Mouse (Mus musculus): ENCODE measurements around the gene Cdkl4. TPM values are rescaled to one million over a fixed set of nuclear protein-coding genes. Genes with fewer than 3 reads are reported as not detected.

Cdkl4 gene
- total and polyA plus RNA-seq, 2 experiments from 2014 or later = 0.05 TPM; not detected in 1

- Histone ChIP-seq H3K27ac (ENCODE audit: low read depth) (no peak overlapping the region), H3K36me3 (replicated peaks; ENCODE audit: control insufficient read depth, insufficient read depth, low read length) (no peaks in the 10 kb centered on the region), H3K27me3 (ENCODE audit: control insufficient read depth, insufficient read depth, low read length) (no peaks in the 10 kb centered on the region), H3K4me1 (ENCODE audit: control insufficient read depth, insufficient read depth) (no peaks in the 10 kb centered on the region; the same call in 1 of the 2 replicates), H3K9me3 (replicated peaks; ENCODE audit: control insufficient read depth, low read length) (no peaks in the 10 kb centered on the region), H3K9ac (replicated peaks; ENCODE audit: low read depth, low read length) (no peak overlapping the region), H3K4me2 (ENCODE audit: low read depth, low read length) (no peak overlapping the region), H3K4me3 (ENCODE audit: low read depth, low read length) (no peak overlapping the region)
- ATAC-seq (ENCODE audit: insufficient read depth, low read depth) (no peak), DNase-seq (ENCODE audit: low spot score) (no peak)
- TF ChIP-seq CTCF (IDR thresholded peaks at IDR 0.05; ENCODE audit: low read depth) = no peak
- no peak for TF ChIP-seq EP300 (IDR thresholded peaks at IDR 0.05; ENCODE audit: low read depth)
- WGBS = 78% methylated on average over 8 of the region's 8 CpGs
These were observed 80.9 kb downstream of the Cdkl4 start for GRCm38 (mm10) chr17:80496607-80497170.

- Histone ChIP-seq H3K27ac (ENCODE audit: low read depth) (no peak overlapping the region), H3K36me3 (replicated peaks; ENCODE audit: control insufficient read depth, insufficient read depth, low read length) (no peaks in the 10 kb centered on the region), H3K9ac (replicated peaks; ENCODE audit: low read depth, low read length) (no peak overlapping the region), H3K27me3 (ENCODE audit: control insufficient read depth, insufficient read depth, low read length) (no peaks in the 10 kb centered on the region), H3K4me2 (ENCODE audit: low read depth, low read length) (no peak overlapping the region), H3K9me3 (replicated peaks; ENCODE audit: control insufficient read depth, low read length) (no peaks in the 10 kb centered on the region), H3K4me1 (ENCODE audit: control insufficient read depth, insufficient read depth) (no peaks in the 10 kb centered on the region; the same call in 1 of the 2 replicates), H3K4me3 (ENCODE audit: low read depth, low read length) (no peak overlapping the region)
- DNase-seq (ENCODE audit: low spot score) (no peak), ATAC-seq (ENCODE audit: insufficient read depth, low read depth) (no peak)
- WGBS = 65% methylated on average over 6 of the region's 6 CpGs
- TF ChIP-seq EP300 (IDR thresholded peaks at IDR 0.05; ENCODE audit: low read depth) (no peak), CTCF (IDR thresholded peaks at IDR 0.05; ENCODE audit: low read depth) (no peak)
These were observed 81.4 kb downstream of the Cdkl4 start for GRCm38 (mm10) chr17:80496185-80496584.

- no peak overlapping the region for H3K9ac ChIP-seq (replicated peaks; ENCODE audit: low read depth, low read length)
- DNase-seq (ENCODE audit: low spot score) (no peak), ATAC-seq (ENCODE audit: insufficient read depth, low read depth) (no peak)
- H3K4me2 ChIP-seq (ENCODE audit: low read depth, low read length) = no peak overlapping the region
- 77% methylated on average over 1 of the region's 1 CpGs for WGBS
- peaks cover 2% of the 10 kb centered on the region; the same call in 1 of the 2 replicates for H3K4me1 ChIP-seq (ENCODE audit: control insufficient read depth, insufficient read depth)
- H3K27ac ChIP-seq (ENCODE audit: low read depth) = no peak overlapping the region
- H3K36me3 ChIP-seq (replicated peaks; ENCODE audit: control insufficient read depth, insufficient read depth, low read length) = no peaks in the 10 kb centered on the region
- no peak overlapping the region for H3K4me3 ChIP-seq (ENCODE audit: low read depth, low read length)
- H3K27me3 ChIP-seq (ENCODE audit: control insufficient read depth, insufficient read depth, low read length) = no peaks in the 10 kb centered on the region
- TF ChIP-seq EP300 (IDR thresholded peaks at IDR 0.05; ENCODE audit: low read depth) (no peak), CTCF (IDR thresholded peaks at IDR 0.05; ENCODE audit: low read depth) (no peak)
- H3K9me3 ChIP-seq (replicated peaks; ENCODE audit: control insufficient read depth, low read length) = no peaks in the 10 kb centered on the region
These were observed 83.7 kb downstream of the Cdkl4 start for GRCm38 (mm10) chr17:80493891-80494290.

GRCm38 (mm10) chr17:80492811-80493210 is 84.8 kb downstream of the Cdkl4 start:
- Histone ChIP-seq H3K4me3 (ENCODE audit: low read depth, low read length) (no peak overlapping the region), H3K27me3 (ENCODE audit: control insufficient read depth, insufficient read depth, low read length) (no peaks in the 10 kb centered on the region), H3K9ac (replicated peaks; ENCODE audit: low read depth, low read length) (no peak overlapping the region), H3K9me3 (replicated peaks; ENCODE audit: control insufficient read depth, low read length) (no peaks in the 10 kb centered on the region), H3K36me3 (replicated peaks; ENCODE audit: control insufficient read depth, insufficient read depth, low read length) (no peaks in the 10 kb centered on the region), H3K27ac (ENCODE audit: low read depth) (no peak overlapping the region), H3K4me2 (ENCODE audit: low read depth, low read length) (no peak overlapping the region), H3K4me1 (ENCODE audit: control insufficient read depth, insufficient read depth) (peaks cover 6% of the 10 kb centered on the region; the same call in 1 of the 2 replicates)
- DNase-seq (ENCODE audit: low spot score) = no peak
- TF ChIP-seq CTCF (IDR thresholded peaks at IDR 0.05; ENCODE audit: low read depth) = no peak
- no peak for TF ChIP-seq EP300 (IDR thresholded peaks at IDR 0.05; ENCODE audit: low read depth)
- WGBS = 67% methylated on average over 4 of the region's 4 CpGs
- no peak for ATAC-seq (ENCODE audit: insufficient read depth, low read depth)

GRCm38 (mm10) chr17:80492274-80492673 is 85.3 kb downstream of the Cdkl4 start:
- 91% methylated on average over 4 of the region's 4 CpGs for WGBS
- H3K4me3 ChIP-seq (ENCODE audit: low read depth, low read length) = no peak overlapping the region
- peaks cover 6% of the 10 kb centered on the region; the same call in 1 of the 2 replicates for H3K4me1 ChIP-seq (ENCODE audit: control insufficient read depth, insufficient read depth)
- no peaks in the 10 kb centered on the region for H3K36me3 ChIP-seq (replicated peaks; ENCODE audit: control insufficient read depth, insufficient read depth, low read length)
- no peaks in the 10 kb centered on the region for H3K27me3 ChIP-seq (ENCODE audit: control insufficient read depth, insufficient read depth, low read length)
- no peaks in the 10 kb centered on the region for H3K9me3 ChIP-seq (replicated peaks; ENCODE audit: control insufficient read depth, low read length)
- no peak for TF ChIP-seq EP300 (IDR thresholded peaks at IDR 0.05; ENCODE audit: low read depth)
- TF ChIP-seq CTCF (IDR thresholded peaks at IDR 0.05; ENCODE audit: low read depth) = no peak
- no peak overlapping the region for H3K4me2 ChIP-seq (ENCODE audit: low read depth, low read length)
- no peak for ATAC-seq (ENCODE audit: insufficient read depth, low read depth)
- no peak overlapping the region for H3K9ac ChIP-seq (replicated peaks; ENCODE audit: low read depth, low read length)
- DNase-seq (ENCODE audit: low spot score) = no peak
- no peak overlapping the region for H3K27ac ChIP-seq (ENCODE audit: low read depth)

GRCm38 (mm10) chr17:80490166-80490565 is 87.4 kb downstream of the Cdkl4 start:
- no peak overlapping the region for H3K4me2 ChIP-seq (ENCODE audit: low read depth, low read length)
- ATAC-seq (ENCODE audit: insufficient read depth, low read depth) (no peak), DNase-seq (ENCODE audit: low spot score) (no peak)
- H3K9ac ChIP-seq (replicated peaks; ENCODE audit: low read depth, low read length) = no peak overlapping the region
- no peak overlapping the region for H3K4me3 ChIP-seq (ENCODE audit: low read depth, low read length)
- H3K4me1 ChIP-seq (ENCODE audit: control insufficient read depth, insufficient read depth) = peaks cover 6% of the 10 kb centered on the region; the same call in 1 of the 2 replicates
- H3K27me3 ChIP-seq (ENCODE audit: control insufficient read depth, insufficient read depth, low read length) = no peaks in the 10 kb centered on the region
- H3K9me3 ChIP-seq (replicated peaks; ENCODE audit: control insufficient read depth, low read length) = no peaks in the 10 kb centered on the region
- TF ChIP-seq EP300 (IDR thresholded peaks at IDR 0.05; ENCODE audit: low read depth) (no peak), CTCF (IDR thresholded peaks at IDR 0.05; ENCODE audit: low read depth) (no peak)
- no peak overlapping the region for H3K27ac ChIP-seq (ENCODE audit: low read depth)
- WGBS = 65% methylated on average over 5 of the region's 5 CpGs
- no peaks in the 10 kb centered on the region for H3K36me3 ChIP-seq (replicated peaks; ENCODE audit: control insufficient read depth, insufficient read depth, low read length)
